Mouse (Mus musculus) B cell, adult 62 days (primary cell): ENCODE results near the gene Krtap4-9. TPM values are rescaled to one million over a fixed set of nuclear protein-coding genes. Genes with fewer than 3 reads are reported as not detected.

ENCODE experiments used
- total RNA-seq: library from RNA; stranded (reverse); gene quantifications from 4 replicates; pipeline ENCODE4 v1.2.4, GENCODE M21; 2023

Gene Krtap4-9
- total RNA-seq: not detected in 4 replicates

DNA sequence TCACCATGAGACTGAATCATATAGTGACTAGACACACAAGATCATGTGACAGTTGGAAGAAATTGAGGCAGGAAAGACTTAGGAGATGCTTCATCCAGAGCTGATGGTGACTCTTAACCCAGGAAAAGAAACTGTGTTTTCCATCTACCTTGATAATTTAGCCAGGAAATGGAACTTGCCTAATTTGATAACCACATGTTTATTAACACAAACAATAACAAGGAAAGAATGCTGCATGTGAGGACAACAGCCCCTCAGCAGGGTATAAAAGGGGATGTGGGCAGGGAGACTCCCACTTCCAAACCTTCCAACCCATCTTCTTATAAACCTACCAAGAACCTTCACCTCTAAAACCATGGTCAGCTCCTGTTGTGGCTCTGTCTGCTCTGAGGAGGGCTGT is at the start of gene Krtap4-9:
Gene Krtap4-9, plus strand, starts transcription at position 301 of the 400 bp plus-strand sequence.

DNA sequence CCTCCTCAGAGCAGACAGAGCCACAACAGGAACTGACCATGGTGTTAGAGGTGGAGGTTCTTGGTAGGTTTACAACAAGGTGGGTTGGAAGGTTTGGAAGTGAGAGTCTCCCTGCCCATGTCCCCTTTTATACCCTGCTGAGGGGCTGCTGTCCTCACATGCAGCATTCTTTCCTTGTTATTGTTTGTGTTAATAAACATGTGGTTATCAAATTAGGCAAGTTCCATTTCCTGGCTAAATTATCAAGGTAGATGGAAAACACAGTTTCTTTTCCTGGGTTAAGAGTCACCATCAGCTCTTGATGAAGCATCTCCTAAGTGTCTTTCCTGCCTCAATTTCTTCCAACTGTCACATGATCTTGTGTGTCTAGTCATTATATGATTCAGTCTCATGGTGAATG is 12.2 kb upstream of the Krtap4-9 start, which contains the start of gene Gm11595:
Gene Gm11595, minus strand, starts transcription at position 101 of the 400 bp plus-strand sequence.

DNA sequence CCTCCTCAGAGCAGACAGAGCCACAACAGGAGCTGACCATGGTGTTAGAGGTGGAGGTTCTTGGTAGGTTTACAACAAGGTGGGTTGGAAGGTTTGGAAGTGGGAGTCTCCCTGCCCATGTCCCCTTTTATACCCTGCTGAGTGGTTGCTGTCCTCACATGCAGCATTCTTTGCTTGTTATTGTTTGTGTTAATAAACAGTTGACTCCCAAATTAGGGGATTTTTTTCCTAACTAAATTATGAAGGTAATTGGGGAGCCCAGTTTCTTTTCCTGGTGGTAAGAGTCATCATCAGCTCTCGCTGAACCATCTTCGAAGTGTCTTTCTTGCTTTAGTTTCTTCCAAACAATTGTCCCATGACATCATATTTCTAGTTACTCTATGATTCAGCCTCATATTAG is 4.4 kb upstream of the Krtap4-9 start, which contains the start of gene Krtap4-8:
Gene Krtap4-8, minus strand, starts transcription at position 101 of the 400 bp plus-strand sequence.

DNA sequence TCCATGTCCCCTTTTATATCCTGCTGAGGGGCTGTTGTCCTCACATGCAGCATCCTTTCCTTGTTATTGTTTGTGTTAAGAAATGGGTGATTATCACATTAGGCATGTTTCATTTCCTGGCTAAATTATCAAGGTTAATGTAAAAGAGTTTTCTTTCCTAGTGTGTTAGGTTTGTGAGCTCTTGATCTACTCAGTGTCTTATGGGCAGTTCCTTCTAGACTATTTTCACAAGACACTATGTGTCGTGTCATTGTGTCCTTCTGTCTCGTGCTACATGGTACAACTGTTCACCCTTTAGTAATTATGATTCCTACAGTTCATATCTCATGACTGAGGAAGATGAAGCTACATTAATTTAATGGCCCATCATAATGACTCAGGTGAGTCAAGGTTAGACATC is 8.4 kb downstream of the Krtap4-9 start, which contains the start of gene Gm11596:
Gene Gm11596, minus strand, starts transcription at position 101 of the 400 bp plus-strand sequence.

DNA sequence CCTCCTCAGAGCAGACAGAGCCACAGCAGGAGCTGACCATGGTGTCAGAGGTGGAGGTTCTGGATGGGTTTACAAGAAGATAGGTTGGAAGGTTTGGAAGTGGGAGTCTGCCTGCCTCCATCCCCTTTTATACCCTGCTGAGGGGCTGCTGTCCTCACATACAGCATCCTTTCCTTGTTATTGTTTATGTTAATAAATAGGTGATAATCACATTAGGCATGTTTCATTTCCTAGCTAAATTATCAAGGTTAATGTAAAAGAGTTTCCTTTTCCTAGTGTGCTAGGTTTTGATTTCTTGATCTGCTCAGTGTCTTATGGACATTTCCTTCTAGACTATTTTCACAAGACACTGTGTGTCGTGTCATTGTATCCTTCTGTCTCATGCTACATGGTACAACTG is 13.8 kb downstream of the Krtap4-9 start, which contains the start of gene Gm11569:
Gene Gm11569, minus strand, starts transcription at position 101 of the 400 bp plus-strand sequence.

DNA sequence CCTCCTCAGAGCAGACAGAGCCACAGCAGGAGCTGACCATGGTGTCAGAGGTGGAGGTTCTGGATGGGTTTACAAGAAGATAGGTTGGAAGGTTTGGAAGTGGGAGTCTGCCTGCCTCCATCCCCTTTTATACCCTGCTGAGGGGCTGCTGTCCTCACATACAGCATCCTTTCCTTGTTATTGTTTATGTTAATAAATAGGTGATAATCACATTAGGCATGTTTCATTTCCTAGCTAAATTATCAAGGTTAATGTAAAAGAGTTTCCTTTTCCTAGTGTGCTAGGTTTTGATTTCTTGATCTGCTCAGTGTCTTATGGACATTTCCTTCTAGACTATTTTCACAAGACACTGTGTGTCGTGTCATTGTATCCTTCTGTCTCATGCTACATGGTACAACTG is 19.3 kb downstream of the Krtap4-9 start, which contains the start of gene Gm11554:
Gene Gm11554, minus strand, starts transcription at position 101 of the 400 bp plus-strand sequence.

DNA sequence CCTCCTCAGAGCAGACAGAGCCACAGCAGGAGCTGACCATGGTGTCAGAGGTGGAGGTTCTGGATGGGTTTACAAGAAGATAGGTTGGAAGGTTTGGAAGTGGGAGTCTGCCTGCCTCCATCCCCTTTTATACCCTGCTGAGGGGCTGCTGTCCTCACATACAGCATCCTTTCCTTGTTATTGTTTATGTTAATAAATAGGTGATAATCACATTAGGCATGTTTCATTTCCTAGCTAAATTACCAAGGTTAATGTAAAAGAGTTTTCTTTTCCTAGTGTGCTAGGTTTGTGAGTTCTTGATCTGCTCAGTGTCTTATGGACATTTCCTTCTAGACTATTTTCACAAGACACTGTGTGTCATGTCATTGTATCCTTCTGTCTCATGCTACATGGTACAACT is 24.8 kb downstream of the Krtap4-9 start, which contains the start of gene Krtap4-13:
Gene Krtap4-13, minus strand, starts transcription at position 101 of the 400 bp plus-strand sequence.

DNA sequence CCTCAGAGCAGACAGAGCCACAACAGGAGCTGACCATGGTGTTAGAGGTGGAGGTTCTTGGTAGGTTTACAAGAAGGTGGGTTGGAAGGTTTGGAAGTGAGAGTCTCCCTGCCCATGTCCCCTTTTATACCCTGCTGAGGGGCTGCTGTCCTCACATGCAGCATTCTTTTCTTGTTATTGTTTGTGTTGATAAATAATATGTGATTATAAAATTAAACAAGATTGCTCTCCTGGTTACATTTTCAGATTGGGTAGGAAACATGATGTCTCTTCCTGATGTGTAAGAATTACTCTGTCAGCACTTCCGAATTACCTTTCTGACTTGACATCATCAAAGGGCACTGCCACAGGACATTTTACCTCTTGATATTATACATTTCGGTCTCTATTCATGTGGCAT is 30.6 kb downstream of the Krtap4-9 start, which contains the start of gene Gm11564:
Gene Gm11564, minus strand, starts transcription at position 101 of the 400 bp plus-strand sequence.

Other genes with a start within 250 kb of the Krtap4-9 start
- not detected in 4 replicates for gene Krt40, start 242.0 kb upstream of the Krtap4-9 start, total RNA-seq
- gene Krtap3-3, start 234.3 kb upstream of the Krtap4-9 start, total RNA-seq: not detected in 4 replicates
- not detected in 4 replicates for gene Krtap3-2, start 228.3 kb upstream of the Krtap4-9 start, total RNA-seq
- not detected in 4 replicates for gene Gm11939, start 225.7 kb upstream of the Krtap4-9 start, total RNA-seq
- gene Krtap3-1, start 218.6 kb upstream of the Krtap4-9 start, total RNA-seq: not detected in 4 replicates
- gene Krtap1-5, start 204.2 kb upstream of the Krtap4-9 start, total RNA-seq: not detected in 4 replicates
- gene Krtap1-4, start 201.5 kb upstream of the Krtap4-9 start, total RNA-seq: not detected in 4 replicates
- not detected in 4 replicates for gene Krtap1-3, start 193.9 kb upstream of the Krtap4-9 start, total RNA-seq
- gene Krtap9-3, start 187.1 kb upstream of the Krtap4-9 start, total RNA-seq: not detected in 4 replicates
- gene Gm11938, start 181.9 kb upstream of the Krtap4-9 start, total RNA-seq: not detected in 4 replicates
- gene Gm11937, start 175.0 kb upstream of the Krtap4-9 start, total RNA-seq: not detected in 4 replicates
- not detected in 4 replicates for gene Krtap2-4, start 170.4 kb upstream of the Krtap4-9 start, total RNA-seq
- not detected in 4 replicates for gene Gm11562, start 164.8 kb upstream of the Krtap4-9 start, total RNA-seq
- not detected in 4 replicates for gene Krtap4-1, start 157.0 kb upstream of the Krtap4-9 start, total RNA-seq
- gene Krtap4-2, start 150.1 kb upstream of the Krtap4-9 start, total RNA-seq: not detected in 4 replicates
- gene Krtap4-7, start 141.1 kb upstream of the Krtap4-9 start, total RNA-seq: not detected in 4 replicates
- not detected in 4 replicates for gene Gm11555, start 135.0 kb upstream of the Krtap4-9 start, total RNA-seq
- gene Gm11563, start 126.2 kb upstream of the Krtap4-9 start, total RNA-seq: not detected in 4 replicates
- not detected in 4 replicates for gene Krtap4-6, start 119.2 kb upstream of the Krtap4-9 start, total RNA-seq
- gene Gm14190, start 94.5 kb upstream of the Krtap4-9 start, total RNA-seq: not detected in 4 replicates
- gene Gm14180, start 50.9 kb upstream of the Krtap4-9 start, total RNA-seq: not detected in 4 replicates
- not detected in 4 replicates for gene Gm11595, start 12.3 kb upstream of the Krtap4-9 start, total RNA-seq
- not detected in 4 replicates for gene Krtap4-8, start 4.5 kb upstream of the Krtap4-9 start, total RNA-seq
- not detected in 4 replicates for gene Gm11596, start 8.3 kb downstream of the Krtap4-9 start, total RNA-seq
- not detected in 4 replicates for gene Gm11569, start 13.7 kb downstream of the Krtap4-9 start, total RNA-seq
- not detected in 4 replicates for gene Gm11554, start 19.2 kb downstream of the Krtap4-9 start, total RNA-seq
- gene Krtap4-13, start 24.7 kb downstream of the Krtap4-9 start, total RNA-seq: not detected in 4 replicates
- gene Gm11564, start 30.5 kb downstream of the Krtap4-9 start, total RNA-seq: not detected in 4 replicates
- gene 2300003K06Rik, start 52.9 kb downstream of the Krtap4-9 start, total RNA-seq: not detected in 4 replicates
- not detected in 4 replicates for gene Krtap4-16, start 66.4 kb downstream of the Krtap4-9 start, total RNA-seq
- not detected in 4 replicates for gene Gm11568, start 72.7 kb downstream of the Krtap4-9 start, total RNA-seq
- not detected in 4 replicates for gene Gm11559, start 79.3 kb downstream of the Krtap4-9 start, total RNA-seq
- gene Krtap9-1, start 88.2 kb downstream of the Krtap4-9 start, total RNA-seq: not detected in 4 replicates
- gene Gm11567, start 94.0 kb downstream of the Krtap4-9 start, total RNA-seq: not detected in 4 replicates
- not detected in 4 replicates for gene Krtap31-1, start 122.7 kb downstream of the Krtap4-9 start, total RNA-seq
- gene Gm11565, start 129.6 kb downstream of the Krtap4-9 start, total RNA-seq: not detected in 4 replicates
- not detected in 4 replicates for gene Krtap31-2, start 151.1 kb downstream of the Krtap4-9 start, total RNA-seq
- gene Krtap9-5, start 163.3 kb downstream of the Krtap4-9 start, total RNA-seq: not detected in 4 replicates
- not detected in 4 replicates for gene Krtap29-1, start 193.9 kb downstream of the Krtap4-9 start, total RNA-seq
- not detected in 4 replicates for gene Krtap16-1, start 201.4 kb downstream of the Krtap4-9 start, total RNA-seq
- not detected in 4 replicates for gene Krtap17-1, start 208.8 kb downstream of the Krtap4-9 start, total RNA-seq
- gene Krt33a, start 231.0 kb downstream of the Krtap4-9 start, total RNA-seq: not detected in 4 replicates
- gene Krt33b, start 244.7 kb downstream of the Krtap4-9 start, total RNA-seq: not detected in 4 replicates